Mouse (Mus musculus) erythroblast, embryonic 14.5 days (primary cell): Measurements from ENCODE around the gene Mccc1. TPM values are rescaled to one million over a fixed set of nuclear protein-coding genes. Genes with fewer than 3 reads are reported as not detected.

Experiments used
- H3K27me3 ChIP-seq: 2 replicates; pipeline ENCODE4 v1.6.1; 2012; ENCODE audit warnings: inconsistent platforms; ENCODE audit not compliant: control insufficient read depth
- H3K36me3 ChIP-seq: 2 replicates; pipeline ENCODE4 v1.6.1; 2012; ENCODE audit warnings: mild to moderate bottlenecking, inconsistent platforms; ENCODE audit not compliant: control insufficient read depth
- H3K4me1 ChIP-seq: 2 replicates; pipeline ENCODE4 v1.6.1; 2012; ENCODE audit warnings: inconsistent platforms; ENCODE audit not compliant: control insufficient read depth
- H3K4me3 ChIP-seq: replicated peaks from 2 replicates; pipeline ENCODE3; 2012; ENCODE audit warnings: moderate library complexity, mild to moderate bottlenecking, inconsistent platforms
- H3K9me3 ChIP-seq: 2 replicates; pipeline ENCODE4 v1.6.1; 2012; ENCODE audit warnings: low read length, inconsistent platforms, mixed read lengths; ENCODE audit not compliant: control insufficient read depth
- GATA1 ChIP-seq: IDR thresholded peaks from 2 replicates; pipeline ENCODE4 v1.6.1; 2012; ENCODE audit warnings: low read length, inconsistent platforms, mixed read lengths
- TAL1 ChIP-seq: IDR thresholded peaks from 3 replicates; pipeline ENCODE4 v1.6.1; 2012; ENCODE audit warnings: low read length, inconsistent platforms, mixed read lengths
- polyA plus RNA-seq: library from polyadenylated mRNA; stranded (reverse); fragments of >175 nt; gene quantifications from 2 replicates; pipeline ENCODE4 v1.2.3, GENCODE M21; 2012

The Mccc1 gene
- polyA plus RNA-seq, 1 experiment: 0.05 TPM

DNA sequence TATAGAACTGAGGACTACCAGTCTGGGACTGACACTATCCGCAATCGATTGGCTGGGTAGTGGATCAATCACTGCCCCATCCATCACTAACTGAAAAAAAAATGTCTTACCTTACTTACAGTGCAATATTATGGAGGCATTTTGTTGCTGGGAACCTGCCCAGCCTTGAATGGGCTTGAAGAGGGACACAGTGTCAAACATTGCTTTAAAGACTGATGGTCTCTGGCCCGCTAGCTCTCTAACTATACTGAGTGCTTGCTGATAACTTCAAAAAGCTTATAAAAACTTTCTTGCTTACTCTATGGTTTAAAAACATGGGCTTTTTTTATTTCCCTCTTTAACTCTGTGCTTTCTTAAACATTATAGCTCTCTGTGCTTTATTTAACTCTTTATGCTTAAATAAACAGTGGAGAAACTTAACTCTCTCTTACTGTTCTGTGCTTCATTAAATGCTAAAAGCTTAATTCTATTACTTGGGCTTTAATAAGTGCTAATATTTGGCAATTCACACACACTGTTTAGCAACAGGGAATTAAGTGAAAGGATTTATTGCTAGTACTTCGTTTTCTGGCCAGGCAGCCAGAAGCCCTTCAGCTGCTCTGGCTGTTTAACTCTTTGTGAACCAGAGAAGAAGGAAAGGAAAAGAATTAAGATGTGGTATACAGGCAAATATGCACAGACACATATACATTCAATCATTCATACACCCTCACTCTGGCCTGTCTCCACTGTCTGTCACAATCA is 8.1 kb upstream of the Mccc1 start:
- no peaks in the 10 kb centered on the region for H3K36me3 ChIP-seq
- TF ChIP-seq TAL1: no peak
- no peaks in the 10 kb centered on the region for H3K4me1 ChIP-seq
- H3K9me3 ChIP-seq: peaks cover 3% of the 10 kb centered on the region; the same call in 1 of the 2 replicates
- H3K27me3 ChIP-seq: no peaks in the 10 kb centered on the region
- H3K4me3 ChIP-seq: no peak overlapping the region

DNA sequence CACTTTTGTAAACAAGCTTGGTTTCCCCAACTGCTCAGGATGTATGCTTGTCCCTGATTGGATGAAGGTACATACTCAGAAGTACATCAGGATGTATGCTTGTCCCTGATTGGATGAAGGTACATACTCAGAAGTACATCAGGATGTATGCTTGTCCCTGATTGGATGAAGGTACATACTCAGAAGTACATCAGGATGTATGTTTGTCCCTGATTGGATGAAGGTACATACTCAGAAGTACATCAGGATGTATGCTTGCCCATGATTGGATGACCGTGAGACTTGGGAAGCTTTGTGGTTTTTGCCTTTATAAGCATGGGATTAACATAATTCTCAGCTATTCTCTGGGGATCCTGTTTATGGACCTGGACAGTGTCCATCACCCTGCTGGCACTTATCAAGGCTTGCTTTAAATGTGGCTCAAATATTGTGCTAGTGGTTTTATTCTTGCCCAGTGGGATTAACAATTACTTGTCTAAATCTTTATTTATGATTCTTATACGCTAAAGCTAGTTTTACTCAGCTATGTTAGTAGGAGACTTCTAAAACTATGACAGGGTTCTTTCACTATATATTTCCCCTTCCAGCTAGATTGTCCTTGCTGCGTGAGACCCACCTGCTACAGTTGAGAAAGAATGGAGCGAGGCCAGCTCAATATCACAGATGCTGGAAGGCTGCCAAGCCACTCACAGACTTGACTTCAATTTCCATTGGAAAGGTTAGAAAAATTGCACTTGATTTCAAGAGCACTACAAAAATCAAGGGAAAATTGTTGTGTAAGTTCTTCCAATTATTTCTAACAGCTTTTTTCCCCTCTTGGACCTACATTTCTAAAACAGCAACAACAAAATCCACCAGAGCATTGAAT is 3.8 kb upstream of the Mccc1 start:
- peaks cover 15% of the 10 kb centered on the region for H3K4me1 ChIP-seq
- H3K4me3 ChIP-seq: no peak overlapping the region
- H3K9me3 ChIP-seq: peaks cover 3% of the 10 kb centered on the region; the same call in 1 of the 2 replicates
- TF ChIP-seq GATA1 (no peak), TAL1 (no peak)
- no peaks in the 10 kb centered on the region for H3K27me3 ChIP-seq
- no peaks in the 10 kb centered on the region for H3K36me3 ChIP-seq

DNA sequence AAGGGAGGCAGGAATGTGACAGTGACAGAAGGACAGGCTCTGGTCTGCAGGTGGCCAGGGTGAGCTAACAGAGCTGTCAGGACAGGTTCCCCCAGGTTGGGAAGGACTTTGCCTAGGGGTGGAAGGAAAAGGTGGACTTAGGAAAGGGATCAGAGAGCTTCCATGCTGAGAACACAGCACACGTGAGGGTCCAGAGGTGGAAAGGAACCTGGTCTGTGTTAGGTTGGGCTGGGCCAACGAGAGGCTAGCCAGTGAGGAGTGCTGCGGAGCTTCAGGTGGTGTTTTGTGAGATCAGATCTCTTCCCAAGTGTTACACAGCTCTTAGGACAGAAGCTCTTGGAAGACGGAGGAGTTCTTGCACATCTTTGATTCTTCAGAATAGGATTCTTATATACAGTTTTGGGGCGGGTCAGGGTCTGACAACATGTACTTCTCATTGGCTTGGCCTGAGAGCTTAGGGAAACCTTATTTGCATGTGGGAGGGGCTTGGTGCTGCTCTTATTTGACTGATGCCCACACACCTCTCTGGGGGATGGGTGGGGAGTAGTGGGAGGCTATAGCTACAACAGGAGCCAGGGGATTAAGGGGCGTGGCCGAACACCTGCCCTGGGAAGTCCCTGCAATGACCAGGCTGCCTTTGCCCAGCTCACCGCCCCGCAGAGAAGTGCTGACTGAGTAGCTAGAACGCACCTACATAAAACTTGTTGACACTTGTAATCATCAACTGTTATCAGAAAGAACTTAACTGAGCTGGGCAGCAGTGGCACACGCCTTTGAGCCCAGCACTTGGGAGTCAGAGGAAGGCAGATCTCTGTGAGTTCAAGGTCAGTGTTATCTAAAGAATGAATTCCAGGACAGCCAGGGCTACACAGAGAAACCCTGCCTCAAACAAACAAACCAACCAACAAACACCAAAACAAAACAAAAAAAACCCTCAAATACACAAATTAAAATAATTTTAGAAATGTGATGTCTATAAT is 5.6 kb downstream of the Mccc1 start:
- TF ChIP-seq TAL1 (no peak), GATA1 (no peak)
- peaks cover 5% of the 10 kb centered on the region for H3K36me3 ChIP-seq
- H3K4me1 ChIP-seq: peaks cover 4% of the 10 kb centered on the region
- no peaks in the 10 kb centered on the region for H3K9me3 ChIP-seq
- H3K27me3 ChIP-seq: no peaks in the 10 kb centered on the region
- H3K4me3 ChIP-seq: no peak overlapping the region

DNA sequence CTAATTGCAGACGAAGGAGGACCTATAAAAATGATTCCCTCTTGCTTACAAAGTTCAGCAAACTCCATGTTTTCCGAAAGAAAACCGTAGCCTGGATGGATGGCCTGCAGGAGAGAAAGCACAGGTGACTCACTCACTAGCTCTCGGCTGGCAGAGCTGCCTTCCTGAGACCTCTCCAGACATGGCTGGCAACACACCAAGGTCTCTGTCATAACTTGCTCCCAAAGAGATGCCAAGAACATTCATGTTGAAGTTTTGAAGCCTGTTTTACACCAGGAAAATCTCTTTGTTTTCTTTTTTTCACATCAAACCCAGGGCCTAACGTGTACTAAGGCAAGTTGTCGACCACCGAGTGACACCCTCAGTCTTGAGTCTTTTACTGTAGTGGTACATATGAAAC is 9.8 kb downstream of the Mccc1 start:
- no peaks in the 10 kb centered on the region for H3K27me3 ChIP-seq
- H3K36me3 ChIP-seq: peaks cover 10% of the 10 kb centered on the region
- TF ChIP-seq TAL1: no peak
- TF ChIP-seq GATA1: no peak
- no peak overlapping the region for H3K4me3 ChIP-seq
- H3K9me3 ChIP-seq: no peaks in the 10 kb centered on the region
- H3K4me1 ChIP-seq: no peaks in the 10 kb centered on the region; the same call in 1 of the 2 replicates

DNA sequence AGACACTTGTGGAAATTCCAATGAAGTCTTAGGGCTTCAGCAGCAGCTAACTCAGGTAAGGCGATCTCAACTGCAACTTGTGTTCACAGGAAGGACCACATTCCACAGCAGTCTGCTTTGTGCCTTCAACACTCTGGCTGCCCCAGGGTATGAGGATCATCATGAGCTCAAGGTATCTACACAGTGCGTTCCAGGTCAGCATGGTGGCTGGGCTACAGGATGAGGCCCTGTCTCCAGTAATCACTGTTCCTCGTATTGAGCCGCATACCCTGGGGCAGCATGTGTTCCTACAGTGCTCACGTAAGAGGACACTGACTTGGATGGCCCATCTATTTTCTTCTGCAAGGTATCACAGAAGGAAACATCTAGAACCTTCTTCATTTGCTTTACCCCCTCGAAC is 12.4 kb downstream of the Mccc1 start:
- peaks cover 9% of the 10 kb centered on the region for H3K36me3 ChIP-seq
- TF ChIP-seq GATA1 (no peak), TAL1 (no peak)
- no peaks in the 10 kb centered on the region for H3K4me1 ChIP-seq

DNA sequence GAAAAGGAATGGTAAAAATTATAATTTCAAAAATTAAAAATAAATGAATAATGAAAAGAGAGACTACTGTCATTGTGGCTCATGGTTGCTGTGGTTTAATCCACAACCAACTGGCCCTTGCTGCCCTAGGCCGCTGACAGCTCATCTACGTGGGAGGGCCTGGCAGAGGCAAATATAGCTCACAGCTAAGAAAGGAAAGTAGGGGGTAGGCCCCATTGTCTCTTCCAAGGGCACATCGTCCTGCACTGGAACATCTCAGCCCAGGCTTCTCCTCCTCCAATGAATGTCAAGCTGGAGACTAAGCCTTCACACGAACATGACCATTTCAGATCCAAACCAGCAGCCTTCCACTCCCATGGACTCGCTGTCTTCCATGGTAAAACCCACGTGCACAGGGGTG is 14.2 kb downstream of the Mccc1 start:
- no peak overlapping the region for H3K4me3 ChIP-seq
- peaks cover 10% of the 10 kb centered on the region for H3K36me3 ChIP-seq
- H3K27me3 ChIP-seq: no peaks in the 10 kb centered on the region
- H3K9me3 ChIP-seq: no peaks in the 10 kb centered on the region
- H3K4me1 ChIP-seq: no peaks in the 10 kb centered on the region
- TF ChIP-seq GATA1: no peak
- no peak for TF ChIP-seq TAL1

More for the DNA sequence above, 12.4 kb downstream of the Mccc1 start:
- Histone ChIP-seq H3K4me3 (no peak overlapping the region), H3K27me3 (no peaks in the 10 kb centered on the region), H3K9me3 (no peaks in the 10 kb centered on the region)

GRCm38 (mm10) chr3:35973551-35973950 is 26.9 kb downstream of the Mccc1 start:
- H3K4me3 ChIP-seq: no peak overlapping the region
- no peaks in the 10 kb centered on the region for H3K9me3 ChIP-seq
- TF ChIP-seq TAL1 (no peak), GATA1 (no peak)
- H3K4me1 ChIP-seq: no peaks in the 10 kb centered on the region; the same call in none of the 2 replicates
- H3K36me3 ChIP-seq: peaks cover 13% of the 10 kb centered on the region
- no peaks in the 10 kb centered on the region for H3K27me3 ChIP-seq

DNA sequence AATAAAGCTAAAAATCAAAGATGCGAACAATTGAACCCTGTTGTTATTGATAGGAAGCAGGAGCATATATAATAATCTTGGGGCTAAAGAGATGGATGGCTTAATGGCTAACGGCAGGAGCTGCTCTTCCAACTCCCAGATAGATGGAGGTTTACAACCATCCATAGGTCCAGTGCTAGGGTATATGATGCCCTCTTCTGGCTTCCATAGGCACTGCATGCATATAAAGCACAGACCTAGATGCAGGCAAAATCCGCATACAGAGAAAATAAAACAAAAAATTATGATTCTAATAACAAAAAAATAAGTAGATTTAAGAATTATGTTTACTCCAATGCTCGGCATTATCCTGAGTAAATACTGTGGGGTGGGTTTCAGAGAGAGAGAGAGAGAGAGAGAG is 27.5 kb downstream of the Mccc1 start:
- no peaks in the 10 kb centered on the region; the same call in none of the 2 replicates for H3K4me1 ChIP-seq
- H3K4me3 ChIP-seq: no peak overlapping the region
- H3K36me3 ChIP-seq: peaks cover 13% of the 10 kb centered on the region
- no peaks in the 10 kb centered on the region for H3K9me3 ChIP-seq
- H3K27me3 ChIP-seq: no peaks in the 10 kb centered on the region
- TF ChIP-seq GATA1 (no peak), TAL1 (no peak)
